Mouse (Mus musculus) forebrain, embryonic 11.5 days (tissue): ENCODE measurements around the gene Gm45799. TPM values are rescaled to one million over a fixed set of nuclear protein-coding genes. Genes with fewer than 3 reads are reported as not detected.

Experiments
- ATAC-seq: fragments of 200-750 bp; cut with Nextera tagmentation; replicated peaks from 2 replicates; pipeline ENCODE4 v1.8.0; 2017; ENCODE audit warnings: moderate TSS enrichment; ENCODE audit not compliant: low FRiP score
- DNase-seq: peaks from one replicate; pipeline ENCODE4 v3.0.0-alpha.2; 2017; ENCODE audit warnings: low spot score
- H3K27ac ChIP-seq: fragments of 300-500 bp; sonication (generic); 2 replicates; pipeline ENCODE4 v1.5.1; 2014; ENCODE audit warnings: low read depth, low read length
- H3K27me3 ChIP-seq: fragments of 300-500 bp; sonication (generic); 2 replicates; pipeline ENCODE4 v1.6.1; 2014; ENCODE audit warnings: mild to moderate bottlenecking, low read length, mixed read lengths; ENCODE audit not compliant: control insufficient read depth, insufficient read depth
- H3K36me3 ChIP-seq: fragments of 300-500 bp; sonication (generic); 2 replicates; pipeline ENCODE4 v1.6.1; 2014; ENCODE audit warnings: mild to moderate bottlenecking, low read length, moderate library complexity, mixed read lengths; ENCODE audit not compliant: control insufficient read depth, insufficient read depth
- H3K4me1 ChIP-seq: fragments of 300-500 bp; sonication (generic); replicated peaks from 2 replicates; pipeline ENCODE4 v1.6.1; 2014; ENCODE audit warnings: low read length, mixed read lengths; ENCODE audit not compliant: control insufficient read depth, insufficient read depth
- H3K4me2 ChIP-seq: fragments of 300-500 bp; sonication (generic); 2 replicates; pipeline ENCODE4 v1.6.1; 2014; ENCODE audit warnings: low read depth, mild to moderate bottlenecking, low read length, moderate library complexity, mixed read lengths; ENCODE audit not compliant: severe bottlenecking
- H3K4me3 ChIP-seq: fragments of 300-500 bp; sonication (generic); 2 replicates; pipeline ENCODE4 v1.5.1; 2014; ENCODE audit warnings: low read depth, low read length
- H3K9ac ChIP-seq: fragments of 300-500 bp; sonication (generic); 2 replicates; pipeline ENCODE4 v1.6.1; 2014; ENCODE audit warnings: low read length
- H3K9me3 ChIP-seq: fragments of 300-500 bp; sonication (generic); 2 replicates; pipeline ENCODE4 v1.6.1; 2016; ENCODE audit warnings: low read length, mixed read lengths; ENCODE audit not compliant: control insufficient read depth
- WGBS: fragments of 180-500 bp; shearing (Covaris S2); extraction: QIAGEN DNeasy Blood & Tissue Kit; methylation state at CpG from one replicate; pipeline ENCODE4 v1.1.7; 2014; 5-methylcytosine and 5-hydroxymethylcytosine counted together
- polyA plus RNA-seq: library from polyadenylated mRNA; unstranded; fragments of >200 nt; fragmentation: Nextera tagmentation; extraction: Ambion mirVana; gene quantifications from 2 replicates; pipeline ENCODE4 v1.2.1, GENCODE M21; 2014

Gene Gm45799
- 11.8 and 14.2 TPM in 2 replicates for polyA plus RNA-seq

DNA sequence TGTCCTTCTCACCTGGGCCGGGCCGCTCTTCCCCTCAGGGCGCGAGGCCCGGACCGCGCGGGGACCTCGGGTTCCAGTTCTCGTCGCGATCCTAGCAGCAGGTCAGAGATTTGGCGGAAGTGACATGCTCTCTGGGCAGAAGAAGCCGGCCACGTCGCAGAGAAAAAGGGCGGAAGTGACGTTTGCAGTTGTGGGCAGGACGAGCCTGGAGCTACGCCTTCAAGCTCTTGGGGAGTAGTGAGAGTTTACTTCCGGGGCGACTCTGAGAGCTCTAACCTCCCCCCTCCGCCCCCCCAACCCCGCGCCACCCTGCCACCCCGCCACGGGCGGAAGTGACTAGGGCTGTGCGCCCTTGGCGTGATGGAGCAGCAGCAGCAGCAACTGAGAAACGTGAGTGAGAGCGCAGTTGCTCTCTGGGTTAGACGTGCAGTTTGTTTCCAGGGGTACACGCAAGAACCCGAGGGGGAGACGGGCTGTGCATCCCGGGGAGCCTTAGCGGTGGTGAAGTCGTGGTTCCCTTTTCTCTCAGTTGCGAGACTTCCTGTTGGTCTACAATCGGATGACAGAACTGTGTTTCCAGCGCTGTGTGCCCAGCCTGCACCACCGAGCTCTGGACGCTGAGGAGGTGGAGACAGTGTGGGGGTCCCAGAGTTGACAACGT lies at the start of gene Gm45799, which contains the start of gene Arfip2:
Gene Gm45799, plus strand, starts transcription at position 320 of the 661 bp plus-strand sequence.
Gene Arfip2, minus strand, starts transcription at position 184 of the 661 bp plus-strand sequence.
- Histone ChIP-seq H3K36me3 (no peaks in the 10 kb centered on the region; the same call in 1 of the 2 replicates), H3K27ac (no peak within 1 kb of the TSS), H3K9me3 (no peaks in the 10 kb centered on the region), H3K4me2 (peak within 1 kb of the TSS; percentile 96), H3K27me3 (no peaks in the 10 kb centered on the region), H3K9ac (peak within 1 kb of the TSS; percentile 80), H3K4me3 (peak within 1 kb of the TSS; percentile 69), H3K4me1 (peaks cover 10% of the 10 kb centered on the region)
- ATAC-seq (peak; percentile 96), DNase-seq (peak; percentile 96)
- WGBS: under 1% methylated on average over 45 of the region's 45 CpGs

DNA sequence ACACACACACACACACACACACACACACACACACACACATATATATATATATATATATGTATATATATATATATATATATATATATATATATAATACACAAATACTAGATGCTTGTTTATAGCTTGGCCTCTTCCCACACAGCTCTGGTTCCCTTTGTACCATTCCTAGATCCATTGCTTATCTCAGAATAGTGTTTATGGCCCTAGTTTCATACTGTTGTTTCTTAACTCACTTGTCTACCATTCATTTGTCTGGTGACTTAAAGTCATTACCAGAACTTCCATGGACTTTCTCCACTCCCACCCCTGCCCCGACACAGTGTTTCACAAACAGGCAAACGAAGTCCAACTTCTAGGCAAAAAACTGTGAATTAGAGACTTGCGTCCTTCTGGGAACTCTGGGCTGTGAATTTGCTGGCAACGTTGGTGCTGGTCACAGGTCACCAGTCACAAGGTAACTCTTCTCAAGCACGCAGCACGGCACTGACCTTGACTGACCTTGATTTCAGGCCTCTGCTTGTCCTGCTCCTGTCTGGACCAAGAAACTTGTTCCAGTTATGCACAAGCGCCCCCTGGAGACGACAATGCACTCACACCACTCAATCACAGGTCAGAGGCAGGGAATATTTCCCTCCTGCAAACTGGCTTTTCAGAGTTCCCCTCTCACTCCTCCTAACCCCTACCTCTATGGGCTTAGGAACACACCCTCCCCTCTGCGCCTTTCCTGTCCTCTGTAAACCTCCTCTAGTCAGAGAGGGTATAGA lies 37.3 kb upstream of the Gm45799 start:
- no peak overlapping the region for H3K4me2 ChIP-seq
- no peak overlapping the region for H3K27ac ChIP-seq
- 34% methylated on average over 9 of the region's 9 CpGs for WGBS
- no peak overlapping the region for H3K4me3 ChIP-seq
- DNase-seq (peak; percentile 78), ATAC-seq (peak; percentile 81)
- H3K9me3 ChIP-seq: no peaks in the 10 kb centered on the region; the same call in 1 of the 2 replicates
- no peak overlapping the region for H3K9ac ChIP-seq
- H3K36me3 ChIP-seq: no peaks in the 10 kb centered on the region
- no peaks in the 10 kb centered on the region for H3K27me3 ChIP-seq
- no peaks in the 10 kb centered on the region for H3K4me1 ChIP-seq

DNA sequence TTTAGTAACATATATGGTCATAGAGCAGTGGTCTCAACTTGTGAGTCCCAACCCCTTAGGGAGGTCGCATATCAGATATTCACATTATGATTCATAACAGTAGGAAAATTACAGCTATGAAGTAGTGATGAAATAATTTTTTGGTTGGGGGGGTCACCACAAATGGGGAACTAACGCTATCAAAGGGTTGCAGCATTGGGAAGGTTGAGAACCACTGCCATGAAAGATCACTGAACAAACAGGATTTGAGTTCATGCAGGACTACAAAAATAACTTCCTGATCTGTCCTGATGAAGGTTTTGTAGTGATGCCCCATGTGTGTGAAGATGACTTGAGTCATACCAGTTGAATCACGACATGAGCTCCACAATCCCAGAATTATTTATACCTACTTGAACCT lies 31.9 kb upstream of the Gm45799 start:
- Histone ChIP-seq H3K9ac (no peak overlapping the region), H3K27me3 (no peaks in the 10 kb centered on the region), H3K36me3 (no peaks in the 10 kb centered on the region; the same call in 1 of the 2 replicates), H3K4me2 (no peak overlapping the region), H3K4me3 (no peak overlapping the region), H3K27ac (no peak overlapping the region), H3K9me3 (no peaks in the 10 kb centered on the region; the same call in 1 of the 2 replicates), H3K4me1 (no peaks in the 10 kb centered on the region)
- ATAC-seq (no peak), DNase-seq (no peak)
- WGBS: 91% methylated on average over 3 of the region's 3 CpGs

DNA sequence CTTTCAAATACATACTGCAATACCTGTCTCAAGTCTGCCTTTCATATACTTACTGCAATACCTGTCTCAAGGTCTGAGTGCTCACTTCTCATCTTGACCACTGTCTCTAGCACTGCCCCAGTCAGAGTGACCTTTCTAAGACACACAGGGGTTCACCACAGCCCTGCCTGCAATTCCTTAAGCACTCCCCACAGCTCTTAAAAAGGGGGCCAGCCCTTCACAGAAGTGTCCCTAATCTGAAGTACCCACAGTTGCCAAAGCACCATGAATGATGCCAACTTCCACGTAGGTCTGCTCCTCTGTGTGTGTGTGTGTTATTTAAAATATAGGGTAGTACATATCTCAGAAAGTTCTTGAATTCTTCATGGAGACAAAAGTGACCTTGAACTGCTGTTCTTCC lies 28.6 kb upstream of the Gm45799 start:
- H3K36me3 ChIP-seq: no peaks in the 10 kb centered on the region; the same call in 1 of the 2 replicates
- whole genome bisulfite sequencing: 100% methylated on average over 1 of the region's 1 CpGs

DNA sequence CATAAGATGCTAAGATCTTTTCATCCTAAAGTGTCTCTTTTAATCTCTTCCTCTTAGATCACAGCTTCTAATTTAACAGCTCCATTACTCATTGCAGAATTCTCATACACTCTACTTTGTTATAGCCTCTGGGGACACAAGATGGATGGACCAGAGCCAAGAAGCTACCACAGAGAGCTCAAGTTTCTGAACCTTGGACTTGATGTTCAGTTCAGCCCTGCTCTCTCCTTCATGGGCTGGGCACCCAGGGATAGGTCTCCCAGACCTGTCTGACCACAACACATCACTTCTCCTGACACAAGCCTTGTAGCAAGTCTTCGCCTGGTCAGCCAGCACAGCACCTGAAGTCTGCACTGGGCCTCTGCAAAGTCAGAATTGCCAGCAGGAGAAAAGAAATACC lies 26.0 kb upstream of the Gm45799 start:
- H3K27ac ChIP-seq: no peak overlapping the region
- H3K27me3 ChIP-seq: no peaks in the 10 kb centered on the region
- WGBS: 87% methylated on average over 1 of the region's 1 CpGs
- no peak overlapping the region for H3K4me2 ChIP-seq
- H3K9ac ChIP-seq: no peak overlapping the region
- no peak for DNase-seq
- H3K9me3 ChIP-seq: no peaks in the 10 kb centered on the region
- no peak overlapping the region for H3K4me3 ChIP-seq
- peaks cover 6% of the 10 kb centered on the region for H3K36me3 ChIP-seq
- H3K4me1 ChIP-seq: no peaks in the 10 kb centered on the region
- no peak for ATAC-seq

More for the DNA sequence above, 28.6 kb upstream of the Gm45799 start:
- no peak overlapping the region for H3K9ac ChIP-seq
- no peak overlapping the region for H3K4me2 ChIP-seq
- no peak for DNase-seq
- no peaks in the 10 kb centered on the region for H3K27me3 ChIP-seq
- no peak overlapping the region for H3K4me3 ChIP-seq
- no peaks in the 10 kb centered on the region for H3K9me3 ChIP-seq
- no peaks in the 10 kb centered on the region for H3K4me1 ChIP-seq
- ATAC-seq: no peak
- H3K27ac ChIP-seq: no peak overlapping the region

DNA sequence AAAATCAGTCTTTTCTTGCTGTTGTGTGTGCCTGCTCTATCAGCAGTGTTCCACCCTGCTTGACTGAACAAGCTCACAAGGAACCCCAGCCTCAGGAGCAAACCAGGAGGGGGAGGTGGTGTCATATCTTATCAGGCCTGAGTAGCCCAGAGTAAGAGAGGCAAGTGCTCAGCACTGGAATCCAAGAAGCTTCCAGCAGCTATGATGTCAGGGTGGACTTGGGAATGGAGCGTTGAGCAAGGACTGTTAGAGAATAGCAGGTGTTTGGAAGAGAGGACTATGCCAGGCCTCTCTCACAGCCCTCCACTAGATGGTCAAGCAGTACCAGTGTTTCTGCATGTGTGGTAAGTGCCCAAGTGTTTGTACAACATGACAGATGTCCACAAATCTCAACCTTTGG lies 24.6 kb upstream of the Gm45799 start:
- Histone ChIP-seq H3K27me3 (no peaks in the 10 kb centered on the region), H3K9me3 (no peaks in the 10 kb centered on the region), H3K27ac (no peak overlapping the region), H3K36me3 (peaks cover 6% of the 10 kb centered on the region), H3K4me1 (no peaks in the 10 kb centered on the region), H3K4me3 (no peak overlapping the region), H3K4me2 (no peak overlapping the region), H3K9ac (no peak overlapping the region)
- WGBS: 79% methylated on average over 1 of the region's 1 CpGs
- no peak for ATAC-seq
- DNase-seq: no peak

DNA sequence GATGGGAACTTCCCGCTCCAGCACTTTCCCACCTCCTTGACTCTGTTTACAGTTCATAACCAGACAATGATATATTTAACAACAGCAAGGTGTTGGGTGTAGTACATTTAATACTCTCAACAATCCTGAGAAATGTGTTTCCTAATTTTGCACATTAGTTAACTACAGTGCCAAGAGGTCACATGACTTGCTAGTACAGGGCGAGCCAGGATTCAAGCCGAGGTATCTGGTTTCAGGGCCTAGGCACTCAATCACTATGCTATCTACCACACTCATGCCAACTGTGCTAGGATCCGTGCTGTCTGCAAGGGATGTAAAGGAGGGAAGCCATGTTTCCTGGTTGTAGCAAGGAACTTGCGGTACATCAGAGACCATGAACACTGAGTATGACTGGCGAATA lies 23.8 kb upstream of the Gm45799 start:
- DNase-seq (no peak), ATAC-seq (no peak)
- H3K9me3 ChIP-seq: no peaks in the 10 kb centered on the region
- H3K36me3 ChIP-seq: peaks cover 8% of the 10 kb centered on the region
- H3K4me3 ChIP-seq: no peak overlapping the region
- WGBS: 91% methylated on average over 6 of the region's 6 CpGs
- H3K4me1 ChIP-seq: no peaks in the 10 kb centered on the region
- H3K27me3 ChIP-seq: no peaks in the 10 kb centered on the region
- no peak overlapping the region for H3K9ac ChIP-seq
- H3K4me2 ChIP-seq: no peak overlapping the region
- no peak overlapping the region for H3K27ac ChIP-seq

DNA sequence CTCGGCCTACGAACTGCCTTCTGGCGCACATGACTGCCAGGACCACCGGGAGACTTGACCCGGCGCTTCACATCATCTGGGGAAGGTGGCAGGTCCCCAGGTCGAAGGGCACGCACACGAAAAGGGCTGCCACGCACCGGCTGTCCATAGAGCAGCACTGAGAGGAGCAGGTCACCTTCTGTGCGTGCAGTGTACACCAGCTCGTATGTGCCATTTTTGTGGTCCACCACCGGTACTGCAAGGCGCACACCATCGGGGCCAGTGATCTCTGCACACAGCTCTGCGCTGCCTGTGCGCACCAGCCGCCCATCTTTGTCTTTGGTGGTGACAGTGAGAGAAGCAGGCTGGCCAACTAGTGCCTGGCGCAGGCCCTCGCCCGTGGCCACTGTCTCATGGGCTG lies 22.5 kb upstream of the Gm45799 start:
- no peaks in the 10 kb centered on the region for H3K9me3 ChIP-seq
- DNase-seq (no peak), ATAC-seq (no peak)
- peaks cover 10% of the 10 kb centered on the region for H3K36me3 ChIP-seq
- H3K27me3 ChIP-seq: no peaks in the 10 kb centered on the region
- H3K4me1 ChIP-seq: no peaks in the 10 kb centered on the region
- no peak overlapping the region for H3K4me2 ChIP-seq
- no peak overlapping the region for H3K27ac ChIP-seq
- no peak overlapping the region for H3K4me3 ChIP-seq
- 93% methylated on average over 22 of the region's 22 CpGs for WGBS
- no peak overlapping the region for H3K9ac ChIP-seq
